Mouse (Mus musculus) testis, adult 2 months (tissue): ENCODE measurements around the gene Vangl2.

ENCODE experiments used
- CTCF ChIP-seq: fragments of 200-500 bp; IDR thresholded peaks from 2 replicates; pipeline ENCODE4 v1.5.1; 2012; ENCODE audit warnings: low read depth, mild to moderate bottlenecking, inconsistent platforms, low read length, moderate library complexity; ENCODE audit not compliant: control insufficient read depth, insufficient read depth, insufficient replicate concordance
- POLR2A ChIP-seq: fragments of 200-500 bp; IDR thresholded peaks from 2 replicates; pipeline ENCODE4 v1.6.1; 2012; ENCODE audit warnings: low read depth, mild to moderate bottlenecking, inconsistent platforms, low read length, moderate library complexity; ENCODE audit not compliant: control insufficient read depth

- no peak for TF ChIP-seq CTCF
- no peak for TF ChIP-seq POLR2A
Measured at GRCm38 (mm10) chr1:171960726-171961125, 67.5 kb downstream of the Vangl2 start.
